Mouse (Mus musculus) stomach, embryonic 16.5 days (tissue): ENCODE measurements around the gene Pcsk5. TPM values are rescaled to one million over a fixed set of nuclear protein-coding genes. Genes with fewer than 3 reads are reported as not detected.

Experiments used
- ATAC-seq: fragments of 200-750 bp; cut with Nextera tagmentation; 2 replicates; pipeline ENCODE4 v1.8.0; 2017; ENCODE audit warnings: moderate number of reproducible peaks, moderate TSS enrichment; ENCODE audit not compliant: insufficient read depth, low FRiP score
- H3K27ac ChIP-seq: fragments of 300-500 bp; sonication (generic); 2 replicates; pipeline ENCODE4 v1.5.1; 2014; ENCODE audit warnings: low read length
- H3K27me3 ChIP-seq: fragments of 300-500 bp; sonication (generic); 2 replicates; pipeline ENCODE4 v1.6.1; 2014; ENCODE audit warnings: low read length, control low read depth, mixed read lengths; ENCODE audit not compliant: control insufficient read depth, insufficient read depth
- H3K36me3 ChIP-seq: fragments of 300-500 bp; sonication (generic); 2 replicates; pipeline ENCODE4 v1.6.1; 2014; ENCODE audit warnings: low read length; ENCODE audit not compliant: control insufficient read depth, insufficient read depth
- H3K4me1 ChIP-seq: fragments of 300-500 bp; sonication (generic); 2 replicates; pipeline ENCODE4 v1.6.1; 2014; ENCODE audit warnings: low read length, control low read depth, mixed read lengths; ENCODE audit not compliant: control insufficient read depth, insufficient read depth
- H3K4me2 ChIP-seq: fragments of 300-500 bp; sonication (generic); 2 replicates; pipeline ENCODE4 v1.6.1; 2014; ENCODE audit warnings: low read depth, low read length, mixed read lengths
- H3K4me3 ChIP-seq: fragments of 300-500 bp; sonication (generic); replicated peaks from 2 replicates; pipeline ENCODE4 v1.5.1; 2014; ENCODE audit warnings: mild to moderate bottlenecking, low read length
- H3K9ac ChIP-seq: fragments of 300-500 bp; sonication (generic); 2 replicates; pipeline ENCODE4 v1.6.1; 2014; ENCODE audit warnings: low read length
- H3K9me3 ChIP-seq: fragments of 300-500 bp; sonication (generic); replicated peaks from 2 replicates; pipeline ENCODE4 v1.6.1; 2016; ENCODE audit warnings: low read length, control low read depth; ENCODE audit not compliant: control insufficient read depth
- WGBS: fragments of 180-500 bp; shearing (Covaris S2); extraction: QIAGEN DNeasy Blood & Tissue Kit; methylation state at CpG from one replicate; pipeline ENCODE4 v1.1.7; 2014; 5-methylcytosine and 5-hydroxymethylcytosine counted together
- polyA plus RNA-seq: library from polyadenylated mRNA; unstranded; fragments of >200 nt; fragmentation: Nextera tagmentation; extraction: Ambion mirVana; gene quantifications from 2 replicates; pipeline ENCODE4 v1.2.1, GENCODE M21; 2015

Pcsk5 gene
- polyA plus RNA-seq, 1 experiment from 2014 or later, result 12.1 TPM

DNA sequence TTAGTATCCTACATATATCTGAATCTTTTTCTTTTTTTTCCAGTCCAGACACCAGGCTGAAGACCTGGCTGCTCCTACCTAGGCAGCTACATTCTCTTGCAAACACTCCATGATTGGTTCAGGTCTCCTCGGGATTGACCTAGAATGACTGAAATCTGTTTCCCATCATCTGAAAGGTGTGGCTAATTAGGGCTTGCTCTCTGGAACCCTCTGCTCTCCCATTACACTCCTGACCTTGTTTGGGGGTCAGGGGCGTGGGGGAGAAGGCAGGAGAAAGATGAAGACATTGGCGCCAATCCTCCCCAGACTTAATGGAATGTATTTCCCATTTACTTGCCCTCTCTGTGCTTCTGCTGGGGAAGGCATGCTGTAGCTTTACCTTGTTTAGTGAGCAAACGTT is 366.2 kb downstream of the Pcsk5 start:
- Histone ChIP-seq H3K27me3 (no peaks in the 10 kb centered on the region), H3K27ac (no peak overlapping the region), H3K9me3 (no peaks in the 10 kb centered on the region), H3K4me2 (no peak overlapping the region), H3K9ac (no peak overlapping the region), H3K36me3 (no peaks in the 10 kb centered on the region), H3K4me3 (no peak overlapping the region), H3K4me1 (0 out of 2 replicates have a peak, but pooled peaks cover 3% of the 10 kb centered on the region)
- ATAC-seq, result no peak
- WGBS, result 50% methylated on average over 4 of the region's 4 CpGs

GRCm38 (mm10) chr19:17467556-17468211 is 369.7 kb downstream of the Pcsk5 start:
- H3K4me2 ChIP-seq, result no peak overlapping the region
- H3K27ac ChIP-seq, result no peak overlapping the region
- ATAC-seq, result no peak
- H3K4me3 ChIP-seq, result no peak overlapping the region
- no peaks in the 10 kb centered on the region for H3K27me3 ChIP-seq
- H3K9ac ChIP-seq, result no peak overlapping the region
- H3K9me3 ChIP-seq, result no peaks in the 10 kb centered on the region
- H3K36me3 ChIP-seq, result no peaks in the 10 kb centered on the region
- WGBS, result 54% methylated on average over 6 of the region's 6 CpGs
- H3K4me1 ChIP-seq, result 0 out of 2 replicates have a peak, but pooled peaks cover 3% of the 10 kb centered on the region

DNA sequence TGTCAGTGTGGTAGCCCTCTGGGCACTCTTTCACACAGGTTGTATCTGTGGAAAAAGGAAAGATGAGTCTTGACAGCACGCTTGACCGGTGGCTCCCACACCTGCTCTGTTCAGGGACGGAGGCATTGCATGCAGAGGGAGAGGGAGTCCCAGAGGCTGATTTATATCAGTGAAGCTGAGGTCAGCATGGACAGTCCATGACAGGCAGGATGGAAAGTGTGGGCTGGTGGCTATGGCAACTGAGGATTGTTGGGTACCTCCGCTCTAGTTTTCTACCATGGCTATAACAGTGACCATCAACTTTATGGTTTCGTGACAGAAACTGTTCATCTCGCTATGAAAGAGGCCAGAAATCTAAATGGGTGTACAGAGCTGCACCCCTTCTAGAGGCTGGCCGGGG is 385.4 kb downstream of the Pcsk5 start:
- Histone ChIP-seq H3K36me3 (no peaks in the 10 kb centered on the region), H3K9me3 (no peaks in the 10 kb centered on the region), H3K4me1 (no peaks in the 10 kb centered on the region), H3K27me3 (no peaks in the 10 kb centered on the region), H3K4me2 (no peak overlapping the region), H3K27ac (no peak overlapping the region), H3K4me3 (no peak overlapping the region), H3K9ac (no peak overlapping the region)
- WGBS, result 77% methylated on average over 7 of the region's 7 CpGs
- ATAC-seq, result no peak

DNA sequence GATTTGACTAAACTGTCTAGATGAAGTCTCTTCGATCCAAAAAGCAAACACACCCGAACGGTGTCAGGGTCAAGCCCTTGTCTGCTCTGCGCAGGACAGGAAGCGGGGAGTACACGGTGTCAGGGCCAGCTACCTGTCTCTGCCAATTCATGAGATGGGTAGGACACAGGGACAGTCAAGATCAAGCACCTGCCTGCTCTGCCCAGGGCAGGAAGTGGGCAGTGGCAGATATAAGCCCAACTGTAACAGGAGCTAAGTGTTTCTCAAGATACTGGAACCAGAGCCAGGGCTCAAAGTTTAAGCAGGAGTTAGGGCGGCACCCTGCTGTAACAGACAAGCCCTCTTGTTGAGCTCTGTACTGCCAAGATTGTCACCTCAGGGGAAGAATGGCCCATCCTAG is 393.9 kb downstream of the Pcsk5 start:
- no peak for ATAC-seq
- Histone ChIP-seq H3K4me2 (no peak overlapping the region), H3K4me3 (no peak overlapping the region), H3K4me1 (no peaks in the 10 kb centered on the region), H3K27ac (no peak overlapping the region), H3K9me3 (no peaks in the 10 kb centered on the region), H3K9ac (no peak overlapping the region), H3K27me3 (no peaks in the 10 kb centered on the region), H3K36me3 (no peaks in the 10 kb centered on the region)
- WGBS, result 82% methylated on average over 7 of the region's 7 CpGs

DNA sequence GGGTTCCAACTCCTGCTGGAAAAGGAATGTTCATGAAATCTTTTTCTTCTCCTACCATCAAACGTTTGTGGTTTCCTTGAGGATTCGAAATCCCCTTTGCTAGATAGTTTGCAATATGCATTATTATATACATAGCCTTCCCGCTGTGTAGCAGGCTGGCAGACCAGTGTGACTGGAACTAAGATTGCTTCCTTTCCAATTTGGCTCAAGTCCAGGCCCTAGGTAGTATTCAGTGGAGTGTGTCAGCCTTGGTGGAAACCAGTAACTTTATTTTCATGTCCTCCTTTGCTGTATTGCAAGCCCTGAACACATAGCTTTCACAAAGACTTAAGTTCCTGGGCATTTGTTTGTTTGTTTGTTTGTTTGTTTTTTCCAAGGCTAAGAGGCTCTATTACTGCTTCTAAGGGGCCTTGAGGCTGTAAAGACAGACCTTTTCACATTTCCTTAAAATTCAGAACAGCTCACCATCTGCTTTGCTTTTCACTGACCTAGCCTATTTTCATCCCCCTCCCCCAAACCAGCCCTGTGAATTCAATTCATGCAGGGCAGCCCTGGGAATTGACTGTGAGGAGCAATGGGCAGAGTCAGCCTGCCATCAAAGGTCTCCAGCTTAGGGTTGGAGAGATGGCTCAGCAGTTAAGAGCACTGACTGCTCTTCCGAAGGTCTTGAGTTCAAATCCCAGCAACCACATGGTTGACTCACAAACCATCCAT is 397.8 kb downstream of the Pcsk5 start:
- H3K36me3 ChIP-seq, result no peaks in the 10 kb centered on the region
- H3K9ac ChIP-seq, result no peak overlapping the region
- ATAC-seq, result no peak; the same call in 1 of the 2 replicates
- no peaks in the 10 kb centered on the region for H3K27me3 ChIP-seq
- H3K4me3 ChIP-seq, result no peak overlapping the region
- no peak overlapping the region for H3K4me2 ChIP-seq
- H3K9me3 ChIP-seq, result no peaks in the 10 kb centered on the region
- no peak overlapping the region for H3K27ac ChIP-seq
- no peaks in the 10 kb centered on the region for H3K4me1 ChIP-seq
- WGBS, result 52% methylated on average over 4 of the region's 4 CpGs

GRCm38 (mm10) chr19:17436651-17437050 is 400.8 kb downstream of the Pcsk5 start:
- Histone ChIP-seq H3K9me3 (no peaks in the 10 kb centered on the region), H3K9ac (no peak overlapping the region), H3K27me3 (no peaks in the 10 kb centered on the region), H3K4me2 (no peak overlapping the region), H3K4me1 (no peaks in the 10 kb centered on the region), H3K4me3 (no peak overlapping the region), H3K27ac (no peak overlapping the region), H3K36me3 (no peaks in the 10 kb centered on the region)
- WGBS, result 84% methylated on average over 1 of the region's 1 CpGs
- ATAC-seq, result no peak

GRCm38 (mm10) chr19:17428561-17428914 is 408.9 kb downstream of the Pcsk5 start:
- Histone ChIP-seq H3K36me3 (no peaks in the 10 kb centered on the region), H3K9me3 (no peaks in the 10 kb centered on the region), H3K27ac (no peak overlapping the region), H3K9ac (no peak overlapping the region), H3K27me3 (no peaks in the 10 kb centered on the region), H3K4me1 (no peaks in the 10 kb centered on the region), H3K4me3 (no peak overlapping the region), H3K4me2 (no peak overlapping the region)
- no peak for ATAC-seq
- 76% methylated on average over 2 of the region's 2 CpGs for WGBS

DNA sequence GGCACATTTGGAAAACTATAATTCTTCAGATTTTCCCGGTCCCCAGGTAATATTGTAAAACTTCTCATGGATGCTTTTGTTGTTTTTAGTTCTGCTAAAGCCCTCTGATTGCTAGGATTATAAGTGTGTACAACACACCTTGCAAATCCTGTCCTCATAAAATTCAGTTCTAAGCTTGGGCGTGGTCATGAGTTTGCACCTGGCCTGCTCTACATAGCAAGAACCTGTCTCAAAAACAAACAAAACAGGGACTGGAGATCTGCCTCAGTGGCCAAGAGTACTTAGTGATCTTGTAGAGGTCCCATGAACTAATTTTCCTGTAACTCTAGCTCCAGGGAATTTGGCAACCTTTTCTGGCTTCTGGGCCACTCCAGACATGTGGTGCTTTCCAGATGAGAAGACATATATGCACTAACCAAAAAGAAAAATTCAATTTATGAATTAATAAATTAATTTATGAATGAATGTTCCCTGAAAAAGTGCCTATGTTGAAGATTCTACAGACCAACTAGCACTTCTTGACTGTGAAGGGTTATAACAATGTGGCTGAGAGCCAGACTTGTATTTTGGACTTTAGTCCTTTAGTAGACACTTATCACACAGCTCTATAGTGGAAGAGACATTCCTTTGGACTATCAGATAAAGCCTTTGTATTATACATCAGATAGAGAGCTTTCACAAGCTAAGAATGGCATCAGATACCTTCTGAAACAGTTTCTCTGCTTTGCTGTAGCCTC is 409.4 kb downstream of the Pcsk5 start:
- no peak overlapping the region for H3K9ac ChIP-seq
- no peak overlapping the region for H3K27ac ChIP-seq
- 75% methylated on average over 2 of the region's 2 CpGs for WGBS
- H3K4me2 ChIP-seq, result no peak overlapping the region
- no peak for ATAC-seq
- no peaks in the 10 kb centered on the region for H3K27me3 ChIP-seq
- H3K4me3 ChIP-seq, result no peak overlapping the region
- no peaks in the 10 kb centered on the region for H3K36me3 ChIP-seq
- H3K9me3 ChIP-seq, result no peaks in the 10 kb centered on the region
- no peaks in the 10 kb centered on the region for H3K4me1 ChIP-seq

GRCm38 (mm10) chr19:17423306-17423705 is 414.1 kb downstream of the Pcsk5 start:
- Histone ChIP-seq H3K4me2 (no peak overlapping the region), H3K36me3 (no peaks in the 10 kb centered on the region), H3K9ac (no peak overlapping the region), H3K9me3 (no peaks in the 10 kb centered on the region), H3K4me1 (no peaks in the 10 kb centered on the region), H3K4me3 (no peak overlapping the region), H3K27ac (no peak overlapping the region), H3K27me3 (no peaks in the 10 kb centered on the region)
- no peak for ATAC-seq
- WGBS, result 55% methylated on average over 3 of the region's 3 CpGs
